Mouse (Mus musculus) myocyte (in vitro differentiated cells): ENCODE results near the gene Glis1.

ENCODE experiments used
- E2F4 ChIP-seq: IDR thresholded peaks from one replicate; pipeline ENCODE4 v1.6.1; 2011; ENCODE audit warnings: mild to moderate bottlenecking, control low read depth, moderate library complexity; ENCODE audit not compliant: insufficient read depth
- MAX ChIP-seq: IDR thresholded peaks from one replicate; pipeline ENCODE4 v1.6.1; 2011; ENCODE audit warnings: low read depth, mild to moderate bottlenecking, control low read depth
- MYOD1 ChIP-seq, 3 experiments: IDR thresholded peaks; one replicate each; pipeline ENCODE4 v1.6.1; 2011; ENCODE audit warnings: control low read depth in 2 of 3, low read depth in 2 of 3, mild to moderate bottlenecking in 2 of 3, moderate library complexity in 1 of 3; ENCODE audit not compliant: insufficient read length in 2 of 3, control insufficient read depth in 1 of 3
- POLR2A ChIP-seq: IDR thresholded peaks from one replicate; pipeline ENCODE4 v1.6.1; 2011; ENCODE audit warnings: low read depth, mild to moderate bottlenecking, control low read depth, moderate library complexity; ENCODE audit not compliant: insufficient read length
- SRF ChIP-seq: IDR thresholded peaks from one replicate; pipeline ENCODE4 v1.6.1; 2011; ENCODE audit warnings: low read depth; ENCODE audit not compliant: control insufficient read depth, insufficient read length
- USF1 ChIP-seq: IDR thresholded peaks from one replicate; pipeline ENCODE4 v1.6.1; 2011; ENCODE audit warnings: low read depth, mild to moderate bottlenecking, control low read depth, moderate library complexity

DNA sequence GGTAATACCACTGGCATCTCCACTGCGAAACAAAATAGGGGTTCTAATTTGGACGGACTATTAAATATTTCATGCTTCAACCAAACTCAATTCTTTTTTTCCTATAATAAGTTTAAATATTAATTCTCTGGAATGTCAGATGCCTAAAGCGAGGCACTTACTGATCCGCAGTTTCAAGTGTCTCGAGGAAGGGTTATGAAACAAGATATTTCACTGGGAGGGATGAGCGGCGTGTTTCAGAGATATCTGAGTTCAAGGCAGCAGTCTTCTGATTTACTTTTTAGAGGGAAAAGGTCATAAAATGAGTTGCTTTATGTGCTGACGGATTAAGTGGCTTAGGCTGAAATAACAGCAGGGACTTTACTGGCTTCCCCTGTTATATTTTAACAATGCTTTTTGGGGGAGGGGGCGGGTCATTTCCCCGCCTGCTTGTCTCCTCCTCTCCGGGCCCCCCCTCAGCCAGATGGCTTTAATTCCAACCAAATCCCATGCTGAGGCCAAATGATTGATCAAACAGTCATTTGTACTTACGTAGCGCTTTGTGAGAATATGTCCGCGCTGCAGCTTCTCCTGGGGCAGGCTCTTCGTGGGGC lies 8.6 kb downstream of the Glis1 start:
- no peak for TF ChIP-seq SRF
- TF ChIP-seq E2F4: no peak
- no peak for TF ChIP-seq MAX
- TF ChIP-seq POLR2A: no peak
- no peak for TF ChIP-seq USF1
- TF ChIP-seq MYOD1 (IDR thresholded peaks at IDR 0.05; ENCODE audit: control insufficient read depth in 1 of 3, insufficient read length in 2 of 3, low read depth in 2 of 3): no peak
